Mouse (Mus musculus): Measurements from ENCODE around the gene Snd1. TPM values are rescaled to one million over a fixed set of nuclear protein-coding genes. Genes with fewer than 3 reads are reported as not detected.
A peak's percentile ranks its signal among the peaks of the same experiment; 100 is the strongest.

The Snd1 gene
- polyA plus RNA-seq, 1 experiment from 2014 or later, result 120 TPM

GRCm38 (mm10) chr6:28830306-28830705 is 355.4 kb downstream of the Snd1 start:
- ATAC-seq (ENCODE audit: insufficient number of reproducible peaks, low FRiP score, low TSS enrichment, low read depth), result no peak
- H3K27me3 ChIP-seq, result peaks cover 36% of the 10 kb centered on the region

GRCm38 (mm10) chr6:28831011-28831853 is 356.3 kb downstream of the Snd1 start, which contains the start of gene Lrrc4:
Gene Lrrc4 (minus strand): TSS chr6:28831747.
- H3K4me3 ChIP-seq, result peak within 1 kb of the TSS; percentile 59
- no peak within 1 kb of the TSS for H3K27ac ChIP-seq
- H3K9me3 ChIP-seq, result no peaks in the 10 kb centered on the region
- ATAC-seq (ENCODE audit: insufficient number of reproducible peaks, low FRiP score, low TSS enrichment, low read depth), result no peak
- peaks cover 37% of the 10 kb centered on the region for H3K4me1 ChIP-seq
- peaks cover 36% of the 10 kb centered on the region for H3K27me3 ChIP-seq
- H3K36me3 ChIP-seq, result 0 out of 2 replicates have a peak, but pooled peaks cover 7% of the 10 kb centered on the region
- WGBS, result 35% methylated on average over 27 of the region's 27 CpGs
- H3K4me2 ChIP-seq, result peak within 1 kb of the TSS; percentile 99
- peak within 1 kb of the TSS; percentile 47 for H3K9ac ChIP-seq

More at GRCm38 (mm10) chr6:28830306-28830705, 355.4 kb downstream of the Snd1 start:
- 0 out of 2 replicates have a peak, but pooled peaks cover 7% of the 10 kb centered on the region for H3K36me3 ChIP-seq
- H3K4me1 ChIP-seq, result peaks cover 37% of the 10 kb centered on the region
- H3K9ac ChIP-seq, result no peak overlapping the region
- WGBS, result 90% methylated on average over 12 of the region's 12 CpGs
- no peaks in the 10 kb centered on the region for H3K9me3 ChIP-seq
- H3K4me2 ChIP-seq, result no peak overlapping the region
- H3K4me3 ChIP-seq, result no peak overlapping the region
- no peak overlapping the region for H3K27ac ChIP-seq

DNA sequence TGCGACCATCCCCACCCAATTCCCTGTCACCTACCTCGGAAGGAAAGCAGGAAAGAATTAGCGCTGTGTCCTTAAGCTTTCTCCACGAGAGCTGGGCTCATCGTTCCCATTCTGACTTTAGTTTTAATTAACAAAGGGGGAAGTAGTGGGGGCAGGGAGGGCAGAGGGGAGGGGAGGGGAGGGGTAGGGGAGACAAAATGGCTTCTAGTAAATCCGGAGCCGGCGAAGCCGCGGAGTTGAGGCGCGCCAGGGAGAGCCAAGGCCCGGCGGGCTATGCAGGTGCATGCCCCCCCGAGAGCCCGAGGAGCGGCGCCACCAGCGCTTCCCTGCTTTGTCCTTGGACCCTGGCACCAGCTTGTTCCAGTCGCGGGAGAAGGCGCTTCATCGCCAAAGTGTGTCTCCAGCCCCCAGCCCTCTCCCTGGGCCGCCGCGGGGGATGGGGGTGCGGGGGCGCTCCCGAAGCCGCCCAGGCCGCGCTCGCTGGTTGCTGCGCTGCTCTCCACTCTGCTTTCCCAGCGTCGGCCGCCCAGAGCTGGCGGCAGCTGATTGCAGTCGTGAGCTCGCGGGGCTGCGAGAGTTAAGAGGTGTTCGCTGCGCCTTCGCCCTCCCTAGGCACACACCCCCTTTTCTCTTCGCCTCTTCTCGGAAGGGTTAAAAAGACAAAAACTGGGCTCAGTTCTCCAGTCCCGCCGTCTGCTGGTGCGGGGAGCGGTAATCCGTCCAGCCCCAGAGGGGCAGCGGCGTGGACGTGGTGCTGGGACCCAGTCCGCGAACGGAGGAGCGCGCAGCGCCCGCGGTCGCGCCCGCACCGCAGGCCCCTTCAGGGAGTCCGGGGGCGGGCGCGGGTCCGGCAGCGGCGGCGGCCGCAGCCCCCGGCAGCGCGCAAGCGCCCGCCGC is 357.2 kb downstream of the Snd1 start:
- H3K9ac ChIP-seq, result peak overlapping the region; percentile 47
- ATAC-seq (ENCODE audit: insufficient number of reproducible peaks, low FRiP score, low TSS enrichment, low read depth), result no peak
- peak overlapping the region; percentile 99 for H3K4me2 ChIP-seq
- peak overlapping the region; percentile 59 for H3K4me3 ChIP-seq
- 0 out of 2 replicates have a peak, but pooled peaks cover 7% of the 10 kb centered on the region for H3K36me3 ChIP-seq
- H3K27ac ChIP-seq, result no peak overlapping the region
- WGBS, result under 1% methylated on average over 79 of the region's 82 CpGs
- H3K27me3 ChIP-seq, result peaks cover 36% of the 10 kb centered on the region
- H3K9me3 ChIP-seq, result no peaks in the 10 kb centered on the region
- peaks cover 31% of the 10 kb centered on the region for H3K4me1 ChIP-seq

DNA sequence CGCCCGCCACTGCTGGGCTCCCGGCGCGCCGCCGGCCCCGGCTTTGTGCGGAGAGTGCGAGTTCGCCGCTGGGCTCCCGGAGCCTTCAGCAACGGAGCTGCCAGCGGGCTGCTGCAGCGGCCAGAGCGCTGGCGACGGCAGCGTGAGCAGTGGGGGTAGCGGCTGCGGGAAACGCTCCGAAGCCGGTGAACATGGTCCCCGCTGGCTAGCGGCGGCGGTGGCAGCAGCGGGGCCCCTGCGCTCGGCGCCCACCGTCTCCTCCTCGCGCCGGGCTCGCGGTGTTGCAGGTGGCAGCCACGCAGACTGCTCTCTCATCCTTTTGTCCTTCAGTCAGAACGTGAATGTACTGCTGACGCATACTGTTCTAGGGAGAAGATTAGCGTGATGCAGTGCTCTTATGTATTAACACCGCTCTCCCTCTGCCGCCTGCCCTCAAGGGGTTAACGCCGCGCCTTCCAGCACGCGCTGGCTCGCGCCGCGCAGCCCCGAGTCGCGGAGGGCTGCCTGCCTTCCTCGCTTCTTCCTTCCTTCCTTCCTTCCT is 357.9 kb downstream of the Snd1 start:
- Histone ChIP-seq H3K4me1 (peaks cover 25% of the 10 kb centered on the region), H3K4me3 (peak overlapping the region; percentile 59), H3K27me3 (peaks cover 36% of the 10 kb centered on the region), H3K27ac (no peak overlapping the region), H3K4me2 (peak overlapping the region; percentile 99), H3K9ac (peak overlapping the region; percentile 47), H3K9me3 (no peaks in the 10 kb centered on the region), H3K36me3 (0 out of 2 replicates have a peak, but pooled peaks cover 7% of the 10 kb centered on the region)
- ATAC-seq (ENCODE audit: insufficient number of reproducible peaks, low FRiP score, low TSS enrichment, low read depth), result no peak
- WGBS, result 0% methylated on average over 58 of the region's 58 CpGs

- H3K36me3 ChIP-seq, result 0 out of 2 replicates have a peak, but pooled peaks cover 7% of the 10 kb centered on the region
- no peak overlapping the region for H3K27ac ChIP-seq
- H3K9me3 ChIP-seq, result no peaks in the 10 kb centered on the region
- H3K4me2 ChIP-seq, result peak overlapping the region; percentile 99
- 0 out of 2 replicates have a peak, but pooled peaks have one; percentile 54 for ATAC-seq (ENCODE audit: insufficient number of reproducible peaks, low FRiP score, low TSS enrichment, low read depth)
- H3K4me3 ChIP-seq, result peak overlapping the region; percentile 59
- WGBS, result 2% methylated on average over 43 of the region's 43 CpGs
- H3K27me3 ChIP-seq, result peaks cover 36% of the 10 kb centered on the region
- peaks cover 25% of the 10 kb centered on the region for H3K4me1 ChIP-seq
- peak overlapping the region; percentile 47; the same call in 1 of the 2 replicates for H3K9ac ChIP-seq
Measured at GRCm38 (mm10) chr6:28833380-28833822, 358.5 kb downstream of the Snd1 start.

DNA sequence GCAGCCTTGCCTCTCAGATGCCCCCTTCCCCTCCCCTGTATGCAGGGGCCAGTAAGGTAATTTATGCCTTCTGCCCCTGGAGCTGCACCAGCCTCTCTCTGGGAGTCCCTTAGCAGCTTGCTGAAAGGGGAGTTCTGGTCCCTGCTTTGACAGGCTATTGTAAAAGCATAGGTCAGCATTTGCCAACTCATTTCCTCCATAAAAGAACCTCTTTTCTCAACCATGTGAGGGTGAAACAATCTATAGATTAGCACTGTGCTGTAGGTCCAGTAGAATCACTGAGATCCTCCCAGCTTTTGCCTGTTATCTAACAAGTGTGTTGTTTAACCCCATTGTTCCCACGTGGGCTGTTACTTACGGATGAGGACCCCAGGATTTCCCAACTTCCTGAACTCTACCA is 359.1 kb downstream of the Snd1 start:
- Histone ChIP-seq H3K9ac (no peak overlapping the region), H3K9me3 (no peaks in the 10 kb centered on the region), H3K27me3 (peaks cover 36% of the 10 kb centered on the region), H3K27ac (no peak overlapping the region), H3K36me3 (0 out of 2 replicates have a peak, but pooled peaks cover 7% of the 10 kb centered on the region), H3K4me1 (peaks cover 25% of the 10 kb centered on the region), H3K4me2 (peak overlapping the region; percentile 99), H3K4me3 (0 out of 2 replicates have a peak overlapping the region, but pooled peaks have one; percentile 59)
- ATAC-seq (ENCODE audit: insufficient number of reproducible peaks, low FRiP score, low TSS enrichment, low read depth), result no peak
- 64% methylated on average over 2 of the region's 2 CpGs for WGBS

DNA sequence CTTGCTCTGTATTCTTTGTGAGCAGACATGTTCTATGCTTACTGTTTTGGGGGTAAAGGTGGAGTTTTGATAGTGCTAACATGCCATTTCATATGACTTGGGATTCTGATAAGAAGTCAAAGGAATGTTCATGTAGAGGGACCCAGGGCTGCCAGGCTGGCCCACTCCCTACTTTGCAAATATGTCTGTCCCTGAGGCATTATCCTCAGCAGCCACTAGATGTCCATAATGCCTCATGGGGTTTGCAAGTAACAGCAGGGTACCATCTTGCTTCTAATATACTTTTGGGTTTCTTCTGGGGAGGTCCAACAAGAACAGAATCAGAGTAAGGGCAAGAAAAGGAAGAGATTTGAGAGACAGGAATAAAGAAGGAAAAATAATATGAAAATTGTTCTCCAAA is 361.7 kb downstream of the Snd1 start:
- H3K4me3 ChIP-seq, result no peak overlapping the region
- H3K27me3 ChIP-seq, result peaks cover 14% of the 10 kb centered on the region; the same call in 1 of the 2 replicates
- H3K27ac ChIP-seq, result no peak overlapping the region
- ATAC-seq (ENCODE audit: insufficient number of reproducible peaks, low FRiP score, low TSS enrichment, low read depth), result no peak
- no peaks in the 10 kb centered on the region for H3K9me3 ChIP-seq
- H3K4me1 ChIP-seq, result peaks cover 20% of the 10 kb centered on the region
- no peaks in the 10 kb centered on the region for H3K36me3 ChIP-seq
- no peak overlapping the region for H3K4me2 ChIP-seq
- H3K9ac ChIP-seq, result no peak overlapping the region

DNA sequence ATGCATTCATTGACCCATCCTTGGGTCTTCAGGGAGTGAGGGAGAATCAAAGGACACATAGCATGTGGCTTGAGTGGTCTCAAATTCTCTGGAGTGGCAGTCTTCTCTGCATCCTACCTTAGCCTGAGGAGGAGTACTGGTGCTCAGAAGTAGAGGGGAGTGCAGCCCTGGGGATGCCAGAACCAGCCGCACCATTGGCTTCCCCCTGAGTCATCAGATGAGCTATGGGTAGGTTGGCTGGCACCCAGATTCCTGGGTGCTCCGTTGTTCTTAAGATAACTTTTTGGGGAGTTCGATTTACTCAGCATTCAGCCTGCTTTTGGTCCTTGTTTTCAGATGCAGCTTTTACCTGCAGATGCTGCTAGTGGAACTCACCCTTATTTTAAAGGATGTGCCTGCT is 366.6 kb downstream of the Snd1 start:
- Histone ChIP-seq H3K4me1 (peaks cover 12% of the 10 kb centered on the region), H3K36me3 (no peaks in the 10 kb centered on the region), H3K4me2 (no peak overlapping the region), H3K9ac (no peak overlapping the region), H3K9me3 (no peaks in the 10 kb centered on the region), H3K27me3 (no peaks in the 10 kb centered on the region), H3K27ac (no peak overlapping the region), H3K4me3 (no peak overlapping the region)
- no peak for ATAC-seq (ENCODE audit: insufficient number of reproducible peaks, low FRiP score, low TSS enrichment, low read depth)
- WGBS, result 80% methylated on average over 3 of the region's 3 CpGs

DNA sequence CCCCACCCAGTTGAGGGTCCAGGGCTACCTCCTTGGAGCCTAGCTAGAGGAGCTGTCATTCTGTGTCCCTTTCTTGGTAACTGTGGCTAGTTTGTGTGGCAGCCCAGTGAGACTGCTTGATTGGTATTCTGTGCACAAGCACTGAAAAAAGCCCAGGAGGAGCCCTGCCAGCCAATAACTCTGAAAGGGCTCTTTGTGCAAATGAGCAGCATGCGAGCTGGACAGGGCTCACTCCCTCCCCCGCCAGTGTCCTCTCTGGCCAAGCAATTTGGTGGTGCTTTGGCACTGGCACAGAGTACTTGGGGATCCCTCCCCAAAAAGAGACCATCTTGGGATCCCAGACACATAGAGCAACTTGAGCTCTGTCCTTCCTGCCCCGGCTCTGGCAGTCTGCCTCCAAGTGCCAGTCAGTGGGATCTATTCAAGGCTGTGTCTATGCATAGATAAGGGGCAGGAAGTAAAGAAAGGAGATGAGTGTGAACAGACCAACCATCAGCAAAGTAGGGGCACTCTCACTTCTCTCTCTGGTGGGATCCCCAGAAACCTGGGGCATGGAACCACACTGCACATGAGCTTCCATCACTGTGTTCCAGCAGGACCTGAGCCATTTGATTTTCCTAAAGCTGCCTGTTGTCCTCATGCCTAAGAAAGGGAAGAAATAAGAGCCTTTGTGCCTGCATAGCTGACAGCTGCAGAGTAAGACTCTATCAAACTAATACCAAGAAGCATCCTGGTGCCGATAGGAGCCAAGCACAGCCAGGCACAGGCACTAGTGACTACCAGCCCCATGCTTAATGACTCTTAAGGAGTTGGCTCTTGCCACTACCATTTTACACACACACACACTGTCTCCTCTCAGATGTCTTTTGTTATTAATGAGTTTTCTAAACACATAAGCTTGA is 367.7 kb downstream of the Snd1 start:
- Histone ChIP-seq H3K27me3 (no peaks in the 10 kb centered on the region), H3K4me2 (no peak overlapping the region), H3K36me3 (no peaks in the 10 kb centered on the region), H3K4me3 (no peak overlapping the region), H3K9me3 (no peaks in the 10 kb centered on the region), H3K4me1 (peaks cover 15% of the 10 kb centered on the region), H3K9ac (no peak overlapping the region), H3K27ac (no peak overlapping the region)
- WGBS, result 66% methylated on average over 4 of the region's 4 CpGs
- ATAC-seq (ENCODE audit: insufficient number of reproducible peaks, low FRiP score, low TSS enrichment, low read depth), result no peak

DNA sequence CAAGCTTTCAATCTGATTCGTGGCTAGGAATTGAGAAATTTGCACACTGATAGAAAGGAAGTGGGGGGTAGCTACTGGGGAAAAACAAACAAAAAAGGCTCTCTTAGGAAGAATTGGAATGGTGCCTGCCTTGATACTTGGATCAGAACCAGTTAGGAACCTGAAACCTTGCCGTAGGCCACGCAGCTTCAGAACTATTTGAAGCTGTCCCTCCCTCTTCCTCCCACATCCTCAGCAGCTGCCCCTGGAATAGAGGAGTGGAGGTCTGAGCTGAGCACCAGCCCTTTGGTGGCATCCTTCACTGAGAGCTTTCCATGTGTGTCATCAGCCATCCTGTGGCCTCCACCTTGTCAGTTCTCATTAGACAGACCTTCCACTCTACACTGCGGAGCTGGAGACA is 370.7 kb downstream of the Snd1 start:
- no peak overlapping the region for H3K4me3 ChIP-seq
- H3K9me3 ChIP-seq, result no peaks in the 10 kb centered on the region
- no peak for ATAC-seq (ENCODE audit: insufficient number of reproducible peaks, low FRiP score, low TSS enrichment, low read depth)
- H3K4me1 ChIP-seq, result peaks cover 34% of the 10 kb centered on the region
- no peak overlapping the region for H3K9ac ChIP-seq
- WGBS, result 41% methylated on average over 4 of the region's 4 CpGs
- H3K4me2 ChIP-seq, result no peak overlapping the region
- H3K36me3 ChIP-seq, result no peaks in the 10 kb centered on the region
- H3K27me3 ChIP-seq, result no peaks in the 10 kb centered on the region
- no peak overlapping the region for H3K27ac ChIP-seq

All from limb, embryonic 15.5 days (tissue).